Mouse (Mus musculus) heart, embryonic 12.5 days (tissue): ENCODE data around the gene Scnn1g. TPM values are rescaled to one million over a fixed set of nuclear protein-coding genes. Genes with fewer than 3 reads are reported as not detected.
A peak's percentile ranks its signal among the peaks of the same experiment; 100 is the strongest.

ENCODE experiments used
- ATAC-seq: fragments of 200-750 bp; cut with Nextera tagmentation; 2 replicates; pipeline ENCODE4 v1.8.0; 2017; ENCODE audit warnings: moderate TSS enrichment, moderate library complexity; ENCODE audit not compliant: insufficient number of reproducible peaks, low FRiP score
- H3K27ac ChIP-seq: fragments of 300-500 bp; sonication (generic); 2 replicates; pipeline ENCODE4 v1.5.1; 2016; ENCODE audit warnings: mild to moderate bottlenecking, moderate library complexity; ENCODE audit not compliant: poor library complexity, severe bottlenecking
- H3K27me3 ChIP-seq: fragments of 300-500 bp; sonication (generic); replicated peaks from 2 replicates; pipeline ENCODE4 v1.6.1; 2016; ENCODE audit warnings: mild to moderate bottlenecking, moderate library complexity
- H3K36me3 ChIP-seq: fragments of 300-500 bp; sonication (generic); 2 replicates; pipeline ENCODE4 v1.6.1; 2016; ENCODE audit warnings: mild to moderate bottlenecking, moderate library complexity
- H3K4me1 ChIP-seq: fragments of 300-500 bp; sonication (generic); replicated peaks from 2 replicates; pipeline ENCODE4 v1.6.1; 2016; ENCODE audit warnings: mild to moderate bottlenecking
- H3K4me2 ChIP-seq: fragments of 300-500 bp; sonication (generic); 2 replicates; pipeline ENCODE4 v1.6.1; 2016; ENCODE audit warnings: mild to moderate bottlenecking, moderate library complexity
- H3K4me3 ChIP-seq: fragments of 300-500 bp; sonication (generic); 2 replicates; pipeline ENCODE4 v1.5.1; 2016; ENCODE audit warnings: mild to moderate bottlenecking
- H3K9ac ChIP-seq: fragments of 300-500 bp; sonication (generic); 2 replicates; pipeline ENCODE4 v1.6.1; 2016; ENCODE audit warnings: mild to moderate bottlenecking, moderate library complexity
- H3K9me3 ChIP-seq: fragments of 300-500 bp; sonication (generic); replicated peaks from 2 replicates; pipeline ENCODE4 v1.6.1; 2016; ENCODE audit warnings: mild to moderate bottlenecking, moderate library complexity
- WGBS: fragments of 180-500 bp; shearing (Covaris S2); methylation state at CpG from one replicate; pipeline ENCODE4 v1.1.7; 2016; 5-methylcytosine and 5-hydroxymethylcytosine counted together
- polyA plus RNA-seq: library from polyadenylated mRNA; unstranded; fragments of >200 nt; fragmentation: Nextera tagmentation; extraction: Ambion mirVana; gene quantifications from 2 replicates; pipeline ENCODE4 v1.2.1, GENCODE M21; 2016

The Scnn1g gene
- polyA plus RNA-seq, 1 experiment from 2014 or later = not detected

- Histone ChIP-seq H3K4me3 (peak within 1 kb of the TSS; percentile 86), H3K27me3 (peaks cover 23% of the 10 kb centered on the region), H3K4me2 (peak within 1 kb of the TSS; percentile 98), H3K4me1 (peaks cover 38% of the 10 kb centered on the region), H3K9ac (peak within 1 kb of the TSS; percentile 87), H3K9me3 (no peaks in the 10 kb centered on the region), H3K36me3 (no peaks in the 10 kb centered on the region), H3K27ac (peak within 1 kb of the TSS; percentile 56; the same call in 1 of the 2 replicates)
- WGBS = under 1% methylated on average over 61 of the region's 82 CpGs
- peak; percentile 98 for ATAC-seq
These were observed 27.1 kb upstream of the Scnn1g start, which contains the start of gene Usp31 for GRCm38 (mm10) chr7:121707073-121707667. Gene Usp31 (minus strand): TSS chr7:121707253.

- ATAC-seq = no peak
- Histone ChIP-seq H3K36me3 (no peaks in the 10 kb centered on the region), H3K4me2 (no peak overlapping the region), H3K9me3 (no peaks in the 10 kb centered on the region), H3K9ac (no peak overlapping the region), H3K4me3 (no peak overlapping the region), H3K27me3 (peaks cover 26% of the 10 kb centered on the region), H3K4me1 (peaks cover 4% of the 10 kb centered on the region), H3K27ac (no peak overlapping the region)
- WGBS = 44% methylated on average over 2 of the region's 2 CpGs
These were observed 23.1 kb upstream of the Scnn1g start for GRCm38 (mm10) chr7:121711171-121711570.

GRCm38 (mm10) chr7:121717031-121717430, 17.2 kb upstream of the Scnn1g start:
- Histone ChIP-seq H3K36me3 (no peaks in the 10 kb centered on the region), H3K27ac (no peak overlapping the region), H3K4me3 (no peak overlapping the region), H3K9me3 (no peaks in the 10 kb centered on the region), H3K4me2 (no peak overlapping the region), H3K27me3 (0 out of 2 replicates have a peak, but pooled peaks cover 7% of the 10 kb centered on the region), H3K9ac (no peak overlapping the region), H3K4me1 (no peaks in the 10 kb centered on the region)
- 65% methylated on average over 7 of the region's 7 CpGs for WGBS
- ATAC-seq = no peak

- H3K4me2 ChIP-seq = no peak overlapping the region
- H3K36me3 ChIP-seq = no peaks in the 10 kb centered on the region
- no peaks in the 10 kb centered on the region for H3K9me3 ChIP-seq
- H3K4me3 ChIP-seq = no peak overlapping the region
- peaks cover 21% of the 10 kb centered on the region for H3K27me3 ChIP-seq
- no peak overlapping the region for H3K9ac ChIP-seq
- H3K27ac ChIP-seq = no peak overlapping the region
- no peak for ATAC-seq
- peaks cover 7% of the 10 kb centered on the region; the same call in 1 of the 2 replicates for H3K4me1 ChIP-seq
- 13% methylated on average over 5 of the region's 5 CpGs for WGBS
These were observed 4.1 kb upstream of the Scnn1g start for GRCm38 (mm10) chr7:121730225-121730624.

- H3K4me3 ChIP-seq = no peak overlapping the region
- no peak overlapping the region for H3K27ac ChIP-seq
- H3K4me1 ChIP-seq = peaks cover 20% of the 10 kb centered on the region
- no peak overlapping the region for H3K9ac ChIP-seq
- peaks cover 46% of the 10 kb centered on the region for H3K27me3 ChIP-seq
- H3K9me3 ChIP-seq = no peaks in the 10 kb centered on the region
- no peaks in the 10 kb centered on the region for H3K36me3 ChIP-seq
- H3K4me2 ChIP-seq = 0 out of 2 replicates have a peak overlapping the region, but pooled peaks have one; percentile 3
- 36% methylated on average over 29 of the region's 29 CpGs for WGBS
- ATAC-seq = no peak
These were observed 3.5 kb downstream of the Scnn1g start for GRCm38 (mm10) chr7:121737511-121738415.

GRCm38 (mm10) chr7:121750244-121750643, 16.0 kb downstream of the Scnn1g start:
- Histone ChIP-seq H3K27ac (no peak overlapping the region), H3K9ac (no peak overlapping the region), H3K4me1 (no peaks in the 10 kb centered on the region), H3K4me2 (no peak overlapping the region), H3K27me3 (no peaks in the 10 kb centered on the region), H3K36me3 (no peaks in the 10 kb centered on the region), H3K9me3 (no peaks in the 10 kb centered on the region), H3K4me3 (no peak overlapping the region)
- 76% methylated on average over 5 of the region's 5 CpGs for WGBS
- ATAC-seq = no peak

GRCm38 (mm10) chr7:121754748-121755147, 20.5 kb downstream of the Scnn1g start:
- H3K36me3 ChIP-seq = no peaks in the 10 kb centered on the region
- no peak overlapping the region for H3K27ac ChIP-seq
- H3K4me2 ChIP-seq = no peak overlapping the region
- no peak for ATAC-seq
- no peaks in the 10 kb centered on the region for H3K4me1 ChIP-seq
- 72% methylated on average over 8 of the region's 8 CpGs for WGBS
- H3K4me3 ChIP-seq = no peak overlapping the region
- no peaks in the 10 kb centered on the region for H3K27me3 ChIP-seq
- no peak overlapping the region for H3K9ac ChIP-seq
- H3K9me3 ChIP-seq = no peaks in the 10 kb centered on the region

GRCm38 (mm10) chr7:121763328-121763727, 29.0 kb downstream of the Scnn1g start:
- no peaks in the 10 kb centered on the region for H3K27me3 ChIP-seq

GRCm38 (mm10) chr7:121767900-121768299, 33.6 kb downstream of the Scnn1g start:
- ATAC-seq = no peak
- Histone ChIP-seq H3K27me3 (no peaks in the 10 kb centered on the region), H3K4me2 (no peak overlapping the region), H3K9me3 (no peaks in the 10 kb centered on the region), H3K36me3 (no peaks in the 10 kb centered on the region), H3K4me1 (no peaks in the 10 kb centered on the region), H3K9ac (no peak overlapping the region), H3K27ac (no peak overlapping the region), H3K4me3 (no peak overlapping the region)
- 62% methylated on average over 3 of the region's 3 CpGs for WGBS

More at GRCm38 (mm10) chr7:121763328-121763727, 29.0 kb downstream of the Scnn1g start:
- H3K4me2 ChIP-seq = no peak overlapping the region
- no peak for ATAC-seq
- no peak overlapping the region for H3K4me3 ChIP-seq
- no peak overlapping the region for H3K27ac ChIP-seq
- no peaks in the 10 kb centered on the region for H3K4me1 ChIP-seq
- no peak overlapping the region for H3K9ac ChIP-seq
- no peaks in the 10 kb centered on the region for H3K36me3 ChIP-seq
- H3K9me3 ChIP-seq = no peaks in the 10 kb centered on the region
- WGBS = 81% methylated on average over 4 of the region's 4 CpGs

- Histone ChIP-seq H3K9ac (no peak overlapping the region), H3K27me3 (no peaks in the 10 kb centered on the region), H3K9me3 (no peaks in the 10 kb centered on the region), H3K4me3 (no peak overlapping the region), H3K4me1 (no peaks in the 10 kb centered on the region), H3K4me2 (no peak overlapping the region), H3K27ac (no peak overlapping the region), H3K36me3 (no peaks in the 10 kb centered on the region)
- ATAC-seq = no peak
- WGBS = 75% methylated on average over 9 of the region's 9 CpGs
These were observed 34.7 kb downstream of the Scnn1g start for GRCm38 (mm10) chr7:121768983-121769382.

GRCm38 (mm10) chr7:121778553-121778952, 44.3 kb downstream of the Scnn1g start:
- H3K4me3 ChIP-seq = no peak overlapping the region
- ATAC-seq = no peak
- no peaks in the 10 kb centered on the region for H3K36me3 ChIP-seq
- H3K27me3 ChIP-seq = no peaks in the 10 kb centered on the region
- no peak overlapping the region for H3K4me2 ChIP-seq
- no peak overlapping the region for H3K27ac ChIP-seq
- 51% methylated on average over 1 of the region's 1 CpGs for WGBS
- H3K4me1 ChIP-seq = no peaks in the 10 kb centered on the region
- no peak overlapping the region for H3K9ac ChIP-seq
- no peaks in the 10 kb centered on the region for H3K9me3 ChIP-seq
